Mouse (Mus musculus) hindbrain, postnatal 0 days (tissue): ENCODE measurements around the gene Kcnq1. TPM values are rescaled to one million over a fixed set of nuclear protein-coding genes. Genes with fewer than 3 reads are reported as not detected.

Experiments
- ATAC-seq: fragments of 200-750 bp; cut with Nextera tagmentation; 2 replicates; pipeline ENCODE4 v1.8.0; 2017; ENCODE audit warnings: mild to moderate bottlenecking, moderate TSS enrichment, moderate library complexity
- DNase-seq: peaks from one replicate; pipeline ENCODE4 v3.0.0-alpha.2; 2015; ENCODE audit warnings: low spot score
- H3K27ac ChIP-seq: fragments of 300-500 bp; sonication (generic); 2 replicates; pipeline ENCODE4 v1.5.1; 2014; ENCODE audit warnings: mild to moderate bottlenecking
- H3K27me3 ChIP-seq: fragments of 300-500 bp; sonication (generic); 2 replicates; pipeline ENCODE4 v1.6.1; 2014; ENCODE audit warnings: low read length, mixed read lengths; ENCODE audit not compliant: insufficient read depth
- H3K36me3 ChIP-seq: fragments of 300-500 bp; sonication (generic); 2 replicates; pipeline ENCODE4 v1.6.1; 2014; ENCODE audit warnings: low read length, mixed read lengths; ENCODE audit not compliant: insufficient read depth
- H3K4me1 ChIP-seq: fragments of 300-500 bp; sonication (generic); 2 replicates; pipeline ENCODE4 v1.6.1; 2014; ENCODE audit warnings: antibody characterized with exemption, low read length, mixed read lengths; ENCODE audit not compliant: insufficient read depth
- H3K4me2 ChIP-seq: fragments of 300-500 bp; sonication (generic); 2 replicates; pipeline ENCODE4 v1.6.1; 2014; ENCODE audit warnings: low read depth, mild to moderate bottlenecking, low read length, moderate library complexity, mixed read lengths
- H3K4me3 ChIP-seq: fragments of 300-500 bp; sonication (generic); 2 replicates; pipeline ENCODE4 v1.5.1; 2014; ENCODE audit warnings: low read length
- H3K9ac ChIP-seq: fragments of 300-500 bp; sonication (generic); replicated peaks from 2 replicates; pipeline ENCODE4 v1.6.1; 2014; ENCODE audit warnings: mild to moderate bottlenecking, low read length, moderate library complexity, mixed read lengths
- H3K9me3 ChIP-seq: fragments of 300-500 bp; sonication (generic); 2 replicates; pipeline ENCODE4 v1.6.1; 2016; ENCODE audit warnings: low read length, mixed read lengths
- CTCF ChIP-seq: IDR thresholded peaks from 2 replicates; pipeline ENCODE4 v1.5.1; 2016; ENCODE audit warnings: antibody characterized with exemption, control low read depth, low read depth
- WGBS: fragments of 180-500 bp; shearing (Covaris S2); extraction: QIAGEN DNeasy Blood & Tissue Kit; methylation state at CpG from one replicate; pipeline ENCODE4 v1.1.7; 2014; 5-methylcytosine and 5-hydroxymethylcytosine counted together
- polyA plus RNA-seq: library from polyadenylated mRNA; unstranded; fragments of >200 nt; fragmentation: Nextera tagmentation; extraction: Ambion mirVana; gene quantifications from 2 replicates; pipeline ENCODE4 v1.2.1, GENCODE M21; 2015
- total RNA-seq: library from RNA; depleted of rRNA; stranded (reverse); fragments of >200 nt; gene quantifications from 2 replicates; pipeline ENCODE4 v1.2.3, GENCODE M21; 2014

The Kcnq1 gene
- total and polyA plus RNA-seq, 2 experiments from 2014 or later: 1.4 to 1.9 TPM

DNA sequence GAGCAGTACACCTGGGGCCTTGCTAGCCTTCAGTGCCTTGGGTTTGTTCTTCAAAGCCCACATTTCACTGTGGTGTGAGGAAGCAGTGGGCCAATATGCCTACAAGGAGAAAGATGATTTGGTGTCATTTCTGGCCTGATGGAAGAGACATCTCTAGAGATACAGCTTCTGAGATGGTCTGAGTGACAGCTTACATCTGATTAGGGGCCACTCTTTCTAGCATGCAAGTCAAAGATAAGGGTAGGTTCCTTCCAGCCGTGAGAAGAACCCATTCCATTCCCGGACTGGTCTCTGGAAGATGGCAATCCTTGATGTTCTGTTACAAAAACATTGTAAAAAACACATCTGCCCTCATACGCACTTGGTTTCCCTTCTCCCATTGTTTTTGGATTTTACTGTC, 63.2 kb downstream of the Kcnq1 start:
- DNase-seq (no peak), ATAC-seq (no peak)
- no peak for TF ChIP-seq CTCF

DNA sequence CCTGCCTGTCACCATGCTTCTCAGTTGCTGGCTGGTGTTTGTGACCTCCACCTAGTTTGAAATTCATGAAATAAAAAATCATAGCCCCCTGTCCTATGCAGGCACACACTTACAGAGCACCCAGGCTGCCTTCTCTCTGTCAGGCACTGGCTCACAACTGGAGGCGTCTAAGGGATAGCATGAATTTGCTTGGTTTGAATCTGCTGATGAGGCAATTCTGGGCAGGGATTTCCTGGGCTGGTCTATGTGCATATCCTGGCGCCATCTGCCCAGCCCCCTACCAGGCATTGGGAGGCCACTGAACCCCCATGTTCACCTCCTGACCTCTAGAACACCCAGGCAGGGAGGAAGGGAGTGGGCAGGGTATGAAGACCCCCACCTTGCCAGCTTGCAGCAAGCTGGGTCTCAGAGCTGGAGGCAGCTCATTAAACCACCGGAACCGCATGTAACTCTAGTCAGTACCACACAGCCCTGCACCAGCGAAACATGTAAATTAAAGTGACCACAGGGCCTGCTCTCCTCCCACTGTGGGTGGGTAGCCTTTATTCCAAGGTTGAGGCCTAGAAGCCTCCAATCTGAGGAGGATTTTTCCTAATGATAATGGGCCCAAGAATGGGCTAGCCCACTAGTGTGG, 66.9 kb downstream of the Kcnq1 start:
- H3K36me3 ChIP-seq: no peaks in the 10 kb centered on the region
- H3K4me3 ChIP-seq: no peak overlapping the region
- no peak for TF ChIP-seq CTCF
- no peaks in the 10 kb centered on the region for H3K9me3 ChIP-seq
- WGBS: 80% methylated on average over 5 of the region's 5 CpGs
- no peak overlapping the region for H3K9ac ChIP-seq
- H3K27ac ChIP-seq: no peak overlapping the region
- no peak overlapping the region for H3K4me2 ChIP-seq
- H3K4me1 ChIP-seq: no peaks in the 10 kb centered on the region; the same call in 1 of the 2 replicates
- H3K27me3 ChIP-seq: no peaks in the 10 kb centered on the region
- ATAC-seq (no peak), DNase-seq (no peak)

More for the DNA sequence above, 63.2 kb downstream of the Kcnq1 start:
- Histone ChIP-seq H3K4me1 (no peaks in the 10 kb centered on the region), H3K27me3 (no peaks in the 10 kb centered on the region), H3K4me3 (no peak overlapping the region), H3K4me2 (no peak overlapping the region), H3K36me3 (no peaks in the 10 kb centered on the region), H3K27ac (no peak overlapping the region), H3K9ac (no peak overlapping the region), H3K9me3 (no peaks in the 10 kb centered on the region)
- WGBS: 89% methylated on average over 3 of the region's 3 CpGs

GRCm38 (mm10) chr7:143174633-143175032, 68.5 kb downstream of the Kcnq1 start:
- peak; percentile 41 for DNase-seq
- Histone ChIP-seq H3K4me2 (no peak overlapping the region), H3K27ac (no peak overlapping the region), H3K36me3 (no peaks in the 10 kb centered on the region), H3K9me3 (no peaks in the 10 kb centered on the region), H3K4me3 (no peak overlapping the region), H3K4me1 (no peaks in the 10 kb centered on the region; the same call in 1 of the 2 replicates), H3K9ac (no peak overlapping the region), H3K27me3 (no peaks in the 10 kb centered on the region)
- ATAC-seq: peak; percentile 76; the same call in 1 of the 2 replicates
- WGBS: 44% methylated on average over 6 of the region's 6 CpGs
- TF ChIP-seq CTCF: no peak

GRCm38 (mm10) chr7:143178831-143179230, 72.7 kb downstream of the Kcnq1 start:
- Histone ChIP-seq H3K36me3 (no peaks in the 10 kb centered on the region), H3K9me3 (no peaks in the 10 kb centered on the region), H3K9ac (no peak overlapping the region), H3K4me1 (peaks cover 3% of the 10 kb centered on the region; the same call in 1 of the 2 replicates), H3K4me3 (no peak overlapping the region), H3K27me3 (no peaks in the 10 kb centered on the region), H3K27ac (no peak overlapping the region), H3K4me2 (no peak overlapping the region)
- WGBS: 48% methylated on average over 2 of the region's 2 CpGs
- DNase-seq (no peak), ATAC-seq (no peak)
- no peak for TF ChIP-seq CTCF

- Histone ChIP-seq H3K9ac (no peak overlapping the region), H3K4me1 (peaks cover 3% of the 10 kb centered on the region; the same call in 1 of the 2 replicates), H3K9me3 (no peaks in the 10 kb centered on the region), H3K36me3 (no peaks in the 10 kb centered on the region), H3K27ac (no peak overlapping the region), H3K4me3 (no peak overlapping the region), H3K4me2 (no peak overlapping the region), H3K27me3 (no peaks in the 10 kb centered on the region)
- ATAC-seq (peak; percentile 40; the same call in 1 of the 2 replicates), DNase-seq (peak; percentile 58)
- WGBS: 41% methylated on average over 3 of the region's 3 CpGs
- no peak for TF ChIP-seq CTCF
Measured at GRCm38 (mm10) chr7:143180761-143181160, 74.6 kb downstream of the Kcnq1 start.

- no peak overlapping the region for H3K4me3 ChIP-seq
Measured at GRCm38 (mm10) chr7:143181311-143181710, 75.1 kb downstream of the Kcnq1 start.

DNA sequence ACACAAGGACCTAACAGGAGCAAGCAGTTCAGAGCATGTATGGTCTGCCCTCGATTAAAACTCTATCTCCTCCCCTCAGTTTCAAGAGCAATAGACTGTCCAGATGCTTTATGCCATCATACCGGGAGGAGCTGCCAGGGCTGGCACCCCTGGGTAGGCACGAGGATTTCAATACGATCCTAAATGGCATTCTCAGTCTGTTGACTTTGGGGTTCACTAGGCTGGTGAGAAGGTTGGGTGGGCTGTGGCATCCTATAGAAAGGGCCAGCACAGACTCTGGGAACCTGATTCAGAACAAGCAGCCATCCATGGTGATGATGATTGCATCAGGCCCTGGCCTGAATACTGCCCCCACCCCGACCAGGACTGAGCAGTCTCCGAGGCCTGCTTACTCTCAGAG, 79.3 kb downstream of the Kcnq1 start:
- no peak overlapping the region for H3K27ac ChIP-seq
- no peak overlapping the region for H3K4me3 ChIP-seq
- WGBS: 74% methylated on average over 6 of the region's 6 CpGs
- no peak overlapping the region for H3K9ac ChIP-seq
- H3K36me3 ChIP-seq: no peaks in the 10 kb centered on the region
- H3K27me3 ChIP-seq: no peaks in the 10 kb centered on the region
- H3K4me1 ChIP-seq: peaks cover under 1% of the 10 kb centered on the region; the same call in 1 of the 2 replicates
- no peaks in the 10 kb centered on the region for H3K9me3 ChIP-seq
- no peak for DNase-seq
- no peak for TF ChIP-seq CTCF
- ATAC-seq: no peak
- no peak overlapping the region for H3K4me2 ChIP-seq

More at GRCm38 (mm10) chr7:143181311-143181710, 75.1 kb downstream of the Kcnq1 start:
- H3K9ac ChIP-seq: no peak overlapping the region
- no peaks in the 10 kb centered on the region for H3K27me3 ChIP-seq
- peaks cover 3% of the 10 kb centered on the region; the same call in 1 of the 2 replicates for H3K4me1 ChIP-seq
- ATAC-seq: no peak
- H3K36me3 ChIP-seq: no peaks in the 10 kb centered on the region
- TF ChIP-seq CTCF: no peak
- WGBS: 83% methylated on average over 4 of the region's 4 CpGs
- no peaks in the 10 kb centered on the region for H3K9me3 ChIP-seq
- no peak for DNase-seq
- no peak overlapping the region for H3K27ac ChIP-seq
- H3K4me2 ChIP-seq: no peak overlapping the region
